In genomic region chr13:103014631-103015030, GRCm38 (mm10) we compare ENCODE assay signal across 14 mouse cellular contexts.
A peak's percentile ranks its signal among the peaks of the same experiment; 100 is the strongest.
DNase-seq lines count a peak whose midpoint lies in the region; ATAC-seq and TF ChIP-seq lines count a peak whose summit lies in the region.
"Had no signal": no experiment of that assay in that cellular context is flagged by ENCODE, and none has a peak within 500 bp of the region (broad histone marks: within the 10 kb centered on the region; RNA-seq: fewer than 3 reads in every experiment).

No protein-coding gene starts in this region.

- H3K9ac ChIP-seq in hindbrain, postnatal 0 days (replicated peaks; ENCODE audit: low read length) = no peak overlapping the region
- no peak overlapping the region for H3K9ac ChIP-seq in hindbrain, embryonic 14.5 days
- H3K9ac ChIP-seq in midbrain, embryonic 11.5 days (ENCODE audit: low read length) = no peak overlapping the region
- H3K9ac ChIP-seq in midbrain, embryonic 16.5 days (ENCODE audit: low read depth, low read length) = no peak overlapping the region
- H3K9ac ChIP-seq in heart, embryonic 14.5 days (ENCODE audit: low read length) = no peak overlapping the region
- H3K9ac ChIP-seq: forebrain, embryonic 12.5 days; neural tube, embryonic 13.5 days had no signal

- no peak for TF ChIP-seq CTCF in hindbrain, postnatal 0 days (IDR thresholded peaks at IDR 0.05; ENCODE audit: low read depth)

- 30% methylated on average over 6 of the region's 6 CpGs for WGBS in hindbrain, postnatal 0 days
- 31% methylated on average over 6 of the region's 6 CpGs for WGBS in hindbrain, embryonic 14.5 days
- WGBS in midbrain, embryonic 11.5 days = 59% methylated on average over 6 of the region's 6 CpGs
- WGBS in midbrain, embryonic 16.5 days = 40% methylated on average over 6 of the region's 6 CpGs
- WGBS in heart, embryonic 14.5 days = 59% methylated on average over 6 of the region's 6 CpGs

- no peaks in the 10 kb centered on the region for H3K36me3 ChIP-seq in hindbrain, postnatal 0 days (ENCODE audit: insufficient read depth, low read length)
- no peaks in the 10 kb centered on the region for H3K36me3 ChIP-seq in hindbrain, embryonic 14.5 days (replicated peaks; ENCODE audit: control insufficient read depth, insufficient read depth)
- H3K36me3 ChIP-seq in midbrain, embryonic 11.5 days (ENCODE audit: control insufficient read depth, insufficient read depth, low read length) = no peaks in the 10 kb centered on the region
- H3K36me3 ChIP-seq in midbrain, embryonic 16.5 days (ENCODE audit: control insufficient read depth, insufficient read depth, low read length) = no peaks in the 10 kb centered on the region
- H3K36me3 ChIP-seq in heart, embryonic 14.5 days (ENCODE audit: control insufficient read depth, insufficient read depth, low read length) = no peaks in the 10 kb centered on the region
- H3K36me3 ChIP-seq: forebrain, embryonic 12.5 days; G1E; neural tube, embryonic 13.5 days had no signal

- no peaks in the 10 kb centered on the region for H3K4me1 ChIP-seq in hindbrain, postnatal 0 days (ENCODE audit: insufficient read depth, low read length)
- no peaks in the 10 kb centered on the region for H3K4me1 ChIP-seq in hindbrain, embryonic 14.5 days (replicated peaks; ENCODE audit: control insufficient read depth, insufficient read depth, low read length)
- H3K4me1 ChIP-seq in midbrain, embryonic 11.5 days (ENCODE audit: control insufficient read depth, insufficient read depth, low read length) = peaks cover 6% of the 10 kb centered on the region
- 0 out of 2 replicates have a peak, but pooled peaks cover 2% of the 10 kb centered on the region for H3K4me1 ChIP-seq in midbrain, embryonic 16.5 days (ENCODE audit: control insufficient read depth, insufficient read depth, low read length)
- peaks cover 2 to 5% of the 10 kb centered on the region in 2 experiments; a peak in 2 of 4 replicates for H3K4me1 ChIP-seq in heart, embryonic 14.5 days (ENCODE audit: control insufficient read depth in 2 of 2, insufficient read depth in 2 of 2, low read length in 2 of 2)
- H3K4me1 ChIP-seq: neural tube, embryonic 13.5 days had no signal

- H3K27me3 ChIP-seq in hindbrain, postnatal 0 days (ENCODE audit: insufficient read depth, low read length) = no peaks in the 10 kb centered on the region
- no peaks in the 10 kb centered on the region for H3K27me3 ChIP-seq in hindbrain, embryonic 14.5 days (ENCODE audit: control insufficient read depth, insufficient read depth, low read length)
- H3K27me3 ChIP-seq in midbrain, embryonic 11.5 days (ENCODE audit: control insufficient read depth, insufficient read depth, low read length) = no peaks in the 10 kb centered on the region
- no peaks in the 10 kb centered on the region for H3K27me3 ChIP-seq in midbrain, embryonic 16.5 days (ENCODE audit: control insufficient read depth, insufficient read depth, low read depth, low read length)
- no peaks in the 10 kb centered on the region for H3K27me3 ChIP-seq in heart, embryonic 14.5 days (ENCODE audit: control insufficient read depth, insufficient read depth, low read length)
- H3K27me3 ChIP-seq: forebrain, embryonic 12.5 days; neural tube, embryonic 13.5 days had no signal

- DNase-seq in hindbrain, postnatal 0 days (ENCODE audit: low spot score) = no peak
- DNase-seq in hindbrain, embryonic 14.5 days (ENCODE audit: low spot score) = no peak
- no peak for DNase-seq in midbrain, embryonic 11.5 days (ENCODE audit: low spot score, missing footprints)
- DNase-seq in testis, postnatal 10 days (ENCODE audit: low spot score) = peak; percentile 49
- DNase-seq in urinary bladder, adult 2 months (ENCODE audit: low spot score) = no peak
- DNase-seq: adrenal gland, adult 8-10 months; kidney, postnatal 4 days; thymus, postnatal 4 days had no signal

- ATAC-seq in hindbrain, postnatal 0 days = 0 out of 2 replicates have a peak, but pooled peaks have one; percentile 21
- no peak for ATAC-seq in hindbrain, embryonic 14.5 days (ENCODE audit: low FRiP score)
- peak; percentile 81 for ATAC-seq in midbrain, embryonic 11.5 days (ENCODE audit: low FRiP score)
- ATAC-seq in midbrain, embryonic 16.5 days = no peak
- ATAC-seq in heart, embryonic 14.5 days (ENCODE audit: insufficient number of reproducible peaks, insufficient read depth, low FRiP score, low read depth) = no peak

- H3K4me3 ChIP-seq in hindbrain, postnatal 0 days (ENCODE audit: low read length) = no peak overlapping the region
- H3K4me3 ChIP-seq in hindbrain, embryonic 14.5 days (replicated peaks; ENCODE audit: low read length) = no peak overlapping the region
- no peak overlapping the region for H3K4me3 ChIP-seq in midbrain, embryonic 11.5 days (ENCODE audit: low read depth, low read length)
- no peak overlapping the region for H3K4me3 ChIP-seq in midbrain, embryonic 16.5 days (ENCODE audit: low read depth, low read length)
- H3K4me3 ChIP-seq in heart, embryonic 14.5 days (ENCODE audit: control insufficient read depth in 1 of 2, insufficient read depth in 1 of 2, low read depth in 1 of 2, low read length in 2 of 2) = no peak overlapping the region
- H3K4me3 ChIP-seq: forebrain, embryonic 12.5 days; neural tube, embryonic 13.5 days had no signal

- no peak overlapping the region for H3K27ac ChIP-seq in hindbrain, postnatal 0 days
- H3K27ac ChIP-seq in hindbrain, embryonic 14.5 days = no peak overlapping the region
- H3K27ac ChIP-seq in midbrain, embryonic 11.5 days (ENCODE audit: low read depth, low read length) = no peak overlapping the region
- no peak overlapping the region for H3K27ac ChIP-seq in midbrain, embryonic 16.5 days (ENCODE audit: low read length)
- peak overlapping the region; percentile 51 to 56; a peak in 2 of 4 replicates for H3K27ac ChIP-seq in heart, embryonic 14.5 days (replicated peaks in 1 of 2; ENCODE audit: control insufficient read depth in 1 of 2, insufficient read depth in 1 of 2, low read depth in 2 of 2, low read length in 2 of 2)
- H3K27ac ChIP-seq: forebrain, embryonic 12.5 days; macrophage; neural tube, embryonic 13.5 days had no signal

- H3K4me2 ChIP-seq in hindbrain, postnatal 0 days (ENCODE audit: low read depth, low read length) = no peak overlapping the region
- no peak overlapping the region for H3K4me2 ChIP-seq in hindbrain, embryonic 14.5 days (replicated peaks)
- no peak overlapping the region for H3K4me2 ChIP-seq in midbrain, embryonic 11.5 days
- H3K4me2 ChIP-seq in midbrain, embryonic 16.5 days (ENCODE audit: low read length) = no peak overlapping the region
- H3K4me2 ChIP-seq in heart, embryonic 14.5 days (ENCODE audit: low read length) = no peak overlapping the region
- H3K4me2 ChIP-seq: forebrain, embryonic 12.5 days; neural tube, embryonic 13.5 days had no signal

- no peaks in the 10 kb centered on the region for H3K9me3 ChIP-seq in hindbrain, postnatal 0 days (ENCODE audit: low read length)
- no peaks in the 10 kb centered on the region for H3K9me3 ChIP-seq in hindbrain, embryonic 14.5 days (ENCODE audit: control insufficient read depth, low read length)
- H3K9me3 ChIP-seq in midbrain, embryonic 11.5 days (ENCODE audit: control insufficient read depth, low read length) = no peaks in the 10 kb centered on the region; the same call in 1 of the 2 replicates
- H3K9me3 ChIP-seq in midbrain, embryonic 16.5 days (replicated peaks; ENCODE audit: control insufficient read depth, low read length, poor library complexity, severe bottlenecking) = 0 out of 2 replicates have a peak, but pooled peaks cover 3% of the 10 kb centered on the region
- peaks cover 4% of the 10 kb centered on the region; the same call in 1 of the 2 replicates for H3K9me3 ChIP-seq in heart, embryonic 14.5 days (ENCODE audit: control insufficient read depth, low read length)
- H3K9me3 ChIP-seq: forebrain, embryonic 12.5 days; G1E; neural tube, embryonic 13.5 days had no signal

Comparison
In these comparisons a context has a peak if more than half of its experiments do, and no peak if none do; other contexts are left out.
1. ATAC-seq: peak in hindbrain, postnatal 0 days (single experiment) and midbrain, embryonic 11.5 days (single experiment); none in hindbrain, embryonic 14.5 days (single experiment), midbrain, embryonic 16.5 days (single experiment) and heart, embryonic 14.5 days (single experiment).
2. H3K27ac ChIP-seq: peak in heart, embryonic 14.5 days (2 of 2); none in hindbrain, postnatal 0 days (single experiment), hindbrain, embryonic 14.5 days (single experiment), midbrain, embryonic 11.5 days (single experiment) and midbrain, embryonic 16.5 days (single experiment).